Mouse (Mus musculus) B cell, adult 2 months (primary cell): Measurements from ENCODE around the gene 2610318N02Rik.
"Not testable (repeated sequence)": the region's sequence is repeated elsewhere in the genome, so short reads cannot be mapped to it uniquely, and the experiment has no call there.

Experiments used
- DNase-seq, 2 experiments: peaks; one replicate each; pipeline ENCODE4 v3.0.0; 2022

2610318N02Rik gene

GRCm38 (mm10) chr16:17124871-17125520, at the start of gene 2610318N02Rik:
TSS of gene 2610318N02Rik (minus strand) at chr16:17125167.
- DNase-seq = peak; percentile 69 to 72

GRCm38 (mm10) chr16:17168049-17168448, 43.1 kb upstream of the 2610318N02Rik start:
- no peak for DNase-seq

GRCm38 (mm10) chr16:17167179-17167578, 42.2 kb upstream of the 2610318N02Rik start:
- DNase-seq = no peak

- not testable (repeated sequence) for DNase-seq
Observed at GRCm38 (mm10) chr16:17165478-17165877, 40.5 kb upstream of the 2610318N02Rik start.

GRCm38 (mm10) chr16:17154346-17154745, 29.4 kb upstream of the 2610318N02Rik start:
- DNase-seq = no peak

- no peak for DNase-seq
Observed at GRCm38 (mm10) chr16:17151874-17152273, 26.9 kb upstream of the 2610318N02Rik start.

GRCm38 (mm10) chr16:17150520-17151258, 25.7 kb upstream of the 2610318N02Rik start:
- DNase-seq = no peak

GRCm38 (mm10) chr16:17148084-17148483, 23.1 kb upstream of the 2610318N02Rik start:
- DNase-seq = peak; percentile 10 to 22

- peak; percentile 42 to 45 for DNase-seq
Observed at GRCm38 (mm10) chr16:17147391-17147929, 22.5 kb upstream of the 2610318N02Rik start.

- DNase-seq = peak; percentile 84
Observed at GRCm38 (mm10) chr16:17146772-17147235, 21.8 kb upstream of the 2610318N02Rik start, which contains the start of gene Ccdc116. TSS of gene Ccdc116 (minus strand) at chr16:17147229.

GRCm38 (mm10) chr16:17144339-17144738, 19.4 kb upstream of the 2610318N02Rik start, which contains the start of gene Ydjc:
TSS of gene Ydjc (plus strand) at chr16:17144621.
- DNase-seq = no peak

GRCm38 (mm10) chr16:17137355-17137754, 12.4 kb upstream of the 2610318N02Rik start:
- no peak for DNase-seq

- no peak for DNase-seq
Observed at GRCm38 (mm10) chr16:17132906-17133200, 7.9 kb upstream of the 2610318N02Rik start.

- peak; percentile 94 to 95 for DNase-seq
Observed at GRCm38 (mm10) chr16:17132089-17132905, 7.3 kb upstream of the 2610318N02Rik start, which contains the start of gene Sdf2l1. TSS of gene Sdf2l1 (minus strand) at chr16:17132383.

- peak; percentile 39 to 44 for DNase-seq
Observed at GRCm38 (mm10) chr16:17131191-17132088, 6.5 kb upstream of the 2610318N02Rik start.

GRCm38 (mm10) chr16:17127292-17127691, 2.3 kb upstream of the 2610318N02Rik start:
- peak; percentile 70 to 72 for DNase-seq

GRCm38 (mm10) chr16:17124119-17124870, 672 bp downstream of the 2610318N02Rik start:
- peak in 1 of 2 experiments; percentile 12 for DNase-seq

GRCm38 (mm10) chr16:17121569-17121968, 3.4 kb downstream of the 2610318N02Rik start:
- no peak for DNase-seq

GRCm38 (mm10) chr16:17117309-17117799, 7.6 kb downstream of the 2610318N02Rik start:
- DNase-seq = no peak
